Mouse (Mus musculus): ENCODE data around the gene Ltbp3.

DNA sequence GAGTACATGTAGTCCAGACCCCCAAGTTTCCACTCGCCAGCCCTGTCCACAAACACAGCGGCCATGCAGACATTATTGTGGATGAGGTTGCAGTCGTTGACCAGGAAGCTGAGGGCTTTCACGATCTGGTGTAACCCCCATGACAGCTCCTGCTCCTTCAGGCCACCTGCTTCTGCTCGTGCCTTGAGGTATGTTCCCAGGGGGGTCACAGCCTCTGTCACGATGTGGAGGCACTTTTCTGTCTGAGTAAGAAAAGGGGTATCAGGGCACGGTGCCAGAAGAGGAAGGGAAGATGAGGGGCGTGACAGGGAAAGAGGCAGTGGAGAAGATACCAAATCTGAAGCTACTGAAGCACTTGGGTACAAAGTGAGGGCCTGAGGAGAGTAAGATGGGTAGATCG is 29.6 kb downstream of the Ltbp3 start:
- TF ChIP-seq CTCF (IDR thresholded peaks at IDR 0.05; ENCODE audit: control insufficient read depth, insufficient read depth, insufficient replicate concordance, low read depth, low read length) (no peak), POLR2A (IDR thresholded peaks at IDR 0.05; ENCODE audit: control insufficient read depth, low read depth, low read length) (no peak)

All from testis, adult 2 months (tissue).